Mouse (Mus musculus): ENCODE measurements around the gene Gm20517.
"Not testable (repeated sequence)": the region's sequence is repeated elsewhere in the genome, so short reads cannot be mapped to it uniquely, and the experiment has no call there.

Gm20517 gene

DNA sequence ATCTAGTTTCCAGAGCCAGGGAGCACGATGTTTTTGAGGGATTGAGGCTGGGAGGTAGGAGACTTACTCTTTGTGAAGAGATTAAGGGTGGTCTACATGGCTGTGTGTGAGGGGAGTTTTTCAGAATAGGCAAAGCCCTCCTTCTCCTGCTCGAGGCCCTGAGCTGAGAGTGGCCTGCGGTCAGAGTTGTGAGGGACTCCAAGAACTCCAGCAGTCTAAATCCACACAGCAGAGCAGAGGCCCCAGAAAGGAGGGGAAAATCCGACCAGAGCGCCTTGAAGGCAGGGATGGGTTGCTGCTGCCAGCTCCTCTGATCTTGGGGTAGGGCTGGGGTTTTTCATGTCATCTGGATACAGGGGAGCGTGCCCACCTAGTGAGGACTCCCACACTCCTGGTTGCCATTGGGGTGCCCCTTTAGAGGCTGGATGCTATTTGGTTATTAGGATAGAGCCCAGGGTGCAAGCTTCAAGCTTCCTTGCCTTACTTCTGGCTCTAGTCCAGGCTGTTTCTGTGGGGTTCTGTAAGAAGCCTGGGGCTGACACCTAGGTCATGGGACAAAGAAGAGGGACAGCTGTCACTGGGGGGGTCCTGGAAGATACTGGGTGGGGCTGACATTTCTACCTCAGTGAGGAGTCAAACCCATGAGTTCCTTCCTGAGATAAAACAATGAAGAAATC is 15.1 kb upstream of the Gm20517 start:
- DNase-seq (ENCODE audit: low read depth, low spot score): no peak

DNA sequence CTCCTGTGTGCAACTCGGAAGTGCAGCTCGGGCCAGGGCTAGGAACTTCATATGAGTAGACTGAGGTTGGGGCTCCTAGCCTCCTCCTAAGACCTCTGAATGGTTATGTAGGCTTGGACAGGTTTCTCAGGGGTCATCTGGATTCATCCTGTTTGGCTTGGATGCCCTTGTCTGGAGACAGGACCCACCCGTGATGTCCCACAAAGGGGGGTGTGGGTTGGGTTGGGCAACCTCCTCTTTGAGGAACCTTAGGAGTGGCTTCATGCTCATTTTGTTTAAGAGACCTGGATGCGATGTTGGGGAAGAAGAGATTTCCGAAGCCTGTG is 14.6 kb upstream of the Gm20517 start:
- no peak for DNase-seq (ENCODE audit: low read depth, low spot score)

DNA sequence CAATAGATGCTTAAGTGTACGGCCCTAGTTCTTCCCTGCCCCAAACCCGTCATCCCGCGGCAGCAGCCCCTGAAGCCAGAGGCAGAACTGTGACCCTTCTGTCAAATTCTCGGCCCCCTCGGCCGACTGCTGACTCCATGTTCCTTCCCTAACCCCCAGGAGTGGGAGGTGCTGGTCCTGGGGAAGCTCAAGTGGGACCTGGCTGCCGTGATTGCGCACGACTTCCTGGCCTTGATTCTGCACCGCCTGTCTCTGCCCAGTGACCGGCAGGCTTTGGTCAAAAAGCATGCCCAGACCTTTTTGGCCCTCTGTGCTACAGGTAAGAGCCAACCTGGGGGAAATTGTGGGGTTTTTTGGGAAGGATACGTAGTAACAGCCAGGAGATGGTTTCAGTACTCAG is 14.1 kb upstream of the Gm20517 start:
- DNase-seq (ENCODE audit: low read depth, low spot score): no peak

DNA sequence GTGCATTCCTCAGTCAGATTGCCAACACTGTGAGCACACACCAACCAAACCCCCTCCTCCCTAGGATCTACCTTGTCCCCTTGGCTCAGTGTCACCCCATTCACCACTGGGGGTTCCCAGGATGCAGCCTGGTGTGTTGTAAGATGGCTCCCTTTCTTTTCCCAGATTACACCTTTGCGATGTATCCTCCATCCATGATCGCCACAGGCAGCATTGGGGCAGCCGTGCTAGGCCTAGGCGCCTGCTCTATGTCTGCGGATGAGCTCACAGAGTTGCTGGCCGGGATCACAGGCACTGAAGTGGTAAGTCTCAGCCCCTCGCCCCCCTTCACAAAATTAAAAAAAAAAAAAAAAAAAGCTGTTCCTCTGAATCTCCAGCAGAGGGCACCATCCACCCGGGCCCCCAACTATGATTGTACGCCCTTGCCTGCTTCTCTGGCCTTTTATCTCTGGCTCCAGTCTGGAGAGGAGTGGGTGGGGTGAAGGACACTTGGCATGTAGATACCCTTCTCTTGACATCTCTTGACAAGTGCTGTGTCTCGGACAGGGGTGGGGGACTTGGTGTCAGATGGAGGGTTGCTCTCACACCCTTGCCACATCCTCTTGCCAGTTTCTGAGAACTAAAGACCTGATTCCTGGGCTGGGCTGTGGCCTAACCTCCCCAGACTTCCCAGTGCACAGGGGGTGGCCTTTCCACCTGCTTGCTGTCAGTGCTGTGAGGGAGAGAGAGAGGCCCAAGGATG is 13.4 kb upstream of the Gm20517 start:
- DNase-seq (ENCODE audit: low read depth, low spot score): no peak

DNA sequence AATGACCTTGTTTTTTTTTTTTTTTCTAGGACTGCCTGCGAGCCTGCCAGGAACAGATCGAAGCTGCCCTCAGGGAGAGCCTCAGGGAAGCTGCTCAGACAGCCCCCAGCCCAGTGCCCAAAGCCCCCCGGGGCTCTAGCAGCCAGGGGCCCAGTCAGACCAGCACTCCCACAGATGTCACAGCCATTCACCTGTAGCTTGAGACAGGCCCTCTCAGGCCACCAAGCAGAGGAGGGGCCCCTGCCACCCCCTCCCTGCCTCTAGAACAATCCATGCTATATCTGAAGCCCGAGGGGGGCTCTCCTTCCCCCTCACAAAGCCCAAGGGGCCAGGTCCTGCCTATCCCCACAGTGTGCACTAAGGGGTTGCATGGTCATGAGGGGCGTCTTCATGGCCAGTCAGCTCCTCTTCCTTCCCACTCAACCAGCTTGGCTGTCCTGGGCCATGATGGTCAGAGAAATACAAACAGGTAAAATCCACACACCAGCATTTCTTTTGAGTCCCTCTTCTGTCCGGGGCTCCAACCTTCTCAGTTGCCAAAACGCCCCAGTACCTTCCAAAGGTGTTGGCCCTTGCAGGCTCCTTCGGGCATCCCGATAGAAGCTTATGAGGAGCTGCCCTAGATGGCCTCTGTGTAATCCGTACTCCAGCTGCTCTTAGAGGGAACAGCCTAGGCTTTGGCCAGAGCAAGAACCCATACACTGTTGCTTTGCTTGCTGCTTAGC is 12.6 kb upstream of the Gm20517 start:
- not testable (repeated sequence) for DNase-seq (ENCODE audit: low read depth, low spot score)

DNA sequence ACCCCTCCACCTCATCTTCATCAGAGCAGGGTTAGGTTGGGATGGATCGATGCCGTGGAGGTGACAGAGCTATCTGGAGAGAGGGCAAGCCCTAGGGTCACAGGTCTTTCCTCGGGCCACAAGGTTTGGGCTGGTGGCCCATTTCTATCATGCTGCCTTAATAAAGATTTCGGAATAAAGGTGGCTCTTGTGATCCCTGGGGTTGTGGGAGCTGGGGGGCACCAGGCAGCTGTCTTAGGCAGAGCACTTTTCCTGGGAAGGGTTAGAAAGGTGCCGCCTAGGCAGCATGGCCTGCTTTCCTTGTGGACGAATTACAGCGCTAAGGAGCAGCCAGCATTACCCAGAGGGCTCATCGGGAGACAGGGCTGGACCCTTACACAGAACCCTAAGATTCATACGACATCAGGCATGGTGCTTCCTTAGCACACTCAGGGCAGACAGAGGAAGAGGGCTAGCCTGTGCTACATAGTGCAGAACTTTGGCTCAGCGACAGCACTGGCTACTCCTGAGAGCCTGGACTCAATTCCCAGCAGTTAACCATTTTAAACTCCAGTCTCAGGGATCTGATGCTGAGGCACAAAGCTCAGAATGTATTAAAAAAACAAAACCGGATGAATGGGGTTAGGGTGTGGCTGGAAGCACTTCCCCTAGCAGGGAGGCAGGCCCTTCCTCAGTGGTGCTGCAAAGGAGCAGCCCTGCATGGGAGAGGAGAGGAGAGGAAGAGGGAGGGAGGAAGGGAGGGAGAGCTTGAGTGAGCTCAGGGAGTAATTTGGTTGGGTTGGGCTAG is 11.7 kb upstream of the Gm20517 start:
- DNase-seq (ENCODE audit: low read depth, low spot score): no peak

DNA sequence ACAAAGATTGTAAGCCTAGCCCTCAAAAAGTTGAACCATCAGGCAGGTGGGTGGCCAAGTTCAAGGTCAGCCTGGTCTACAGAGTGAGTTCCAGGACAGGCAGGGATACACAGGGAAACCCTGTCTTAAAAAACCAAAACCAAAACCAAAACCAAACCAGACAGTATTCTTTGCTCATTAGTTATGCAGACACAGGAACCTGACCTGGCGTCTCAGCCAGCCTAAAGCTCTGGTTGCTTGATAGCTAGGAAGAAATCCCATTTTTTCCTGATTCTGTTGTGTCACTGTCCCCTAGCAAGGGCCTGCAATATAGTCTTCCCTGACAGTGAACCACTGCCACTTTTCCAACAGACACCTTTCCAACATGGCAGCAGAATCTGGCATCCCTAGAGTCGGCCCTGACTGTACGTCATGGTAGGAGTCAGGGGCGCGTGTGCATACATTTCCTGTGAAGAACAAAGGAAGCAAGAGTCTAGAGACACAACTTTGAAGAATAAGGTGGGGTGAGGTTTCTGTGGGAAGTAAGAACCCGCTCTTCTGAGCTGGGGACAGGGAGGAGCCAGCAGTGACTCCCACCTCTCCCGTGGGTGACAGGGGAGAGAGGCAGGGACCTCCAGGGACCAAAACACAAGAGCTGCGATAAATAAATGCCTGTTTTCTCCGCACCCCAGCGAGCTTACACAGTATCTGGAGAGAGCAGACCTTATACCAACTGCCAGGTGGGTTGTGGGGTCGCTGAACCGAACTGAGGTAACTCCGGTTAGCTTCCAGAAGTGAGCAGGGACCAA is 10.6 kb upstream of the Gm20517 start:
- DNase-seq (ENCODE audit: low read depth, low spot score): no peak

DNA sequence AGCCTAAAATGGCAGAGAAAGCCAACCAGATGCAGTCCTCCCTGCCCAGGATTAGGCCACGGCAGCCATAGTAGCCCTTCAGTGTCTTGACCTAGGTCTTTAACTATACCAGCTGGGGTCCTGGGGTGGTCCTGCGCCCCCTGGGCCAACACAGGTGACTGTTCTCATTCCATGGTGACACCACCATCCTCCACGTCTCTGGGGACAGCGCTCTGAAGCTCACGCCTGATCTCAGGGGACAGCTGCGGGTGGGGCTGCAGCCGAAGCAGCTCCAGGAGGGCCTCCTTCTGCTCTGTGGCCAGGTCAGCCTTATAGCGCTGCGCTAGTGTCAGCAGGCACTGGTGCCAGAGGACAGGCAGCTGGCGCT is 10.0 kb upstream of the Gm20517 start:
- DNase-seq (ENCODE audit: low read depth, low spot score): no peak

DNA sequence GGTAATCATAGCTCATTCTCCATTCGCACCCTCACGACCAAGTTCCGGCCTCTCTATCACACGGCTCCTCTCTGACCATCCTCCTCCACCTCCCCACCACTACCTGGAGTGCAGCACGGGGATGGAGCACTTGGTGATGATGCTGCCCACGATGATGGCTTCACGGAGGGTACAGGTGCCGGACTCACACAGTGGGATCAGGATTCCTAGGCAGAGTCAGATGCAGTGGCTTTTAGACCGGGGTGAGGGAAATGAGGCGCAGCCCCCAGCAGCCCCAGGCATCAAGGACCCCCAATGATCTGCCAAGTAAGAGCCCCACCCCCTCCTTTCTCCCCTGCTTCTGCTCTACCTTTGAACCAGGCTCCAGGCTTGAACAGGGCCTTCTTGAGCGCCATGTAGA is 9.1 kb upstream of the Gm20517 start:
- DNase-seq (ENCODE audit: low read depth, low spot score): no peak

DNA sequence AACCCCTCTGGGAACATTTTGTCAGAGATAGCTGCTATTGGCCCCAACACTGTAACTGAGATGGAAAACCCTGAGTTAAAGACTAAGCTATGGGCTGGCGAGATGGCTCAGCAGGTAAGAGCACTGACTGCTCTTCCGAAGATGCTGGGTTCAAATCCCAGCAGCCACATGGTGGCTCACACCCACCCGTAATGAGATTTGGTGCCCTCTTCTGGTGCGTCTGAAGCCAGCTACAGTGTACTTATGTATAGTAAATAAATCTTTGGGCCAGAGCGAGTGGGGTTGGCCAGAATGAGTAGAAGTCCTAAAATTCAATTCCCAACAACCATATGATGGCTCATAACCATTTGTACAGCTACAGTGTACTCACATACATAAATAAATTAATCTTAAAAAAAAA is 5.2 kb upstream of the Gm20517 start:
- DNase-seq (ENCODE audit: low read depth, low spot score): no peak

DNA sequence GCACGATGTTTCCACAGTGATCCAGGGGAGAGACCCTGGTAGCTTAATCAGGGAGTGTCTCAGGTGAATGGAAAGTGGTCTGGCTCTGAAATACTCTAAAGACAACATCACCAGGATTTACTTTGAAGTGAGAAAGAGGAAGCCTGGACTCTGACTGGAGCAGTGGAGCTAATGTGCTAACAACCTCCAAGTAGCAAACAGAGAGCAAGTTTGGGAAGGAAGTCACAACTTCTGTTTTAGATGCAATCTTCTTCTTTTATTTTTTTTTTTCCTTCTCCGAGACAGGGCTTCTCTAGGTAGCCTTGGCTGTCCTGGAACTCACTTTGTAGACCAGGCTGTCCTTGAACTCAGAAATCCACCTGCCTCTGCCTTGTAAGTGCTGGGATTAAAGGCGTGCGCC is 2.2 kb upstream of the Gm20517 start:
- DNase-seq (ENCODE audit: low read depth, low spot score): no peak

DNA sequence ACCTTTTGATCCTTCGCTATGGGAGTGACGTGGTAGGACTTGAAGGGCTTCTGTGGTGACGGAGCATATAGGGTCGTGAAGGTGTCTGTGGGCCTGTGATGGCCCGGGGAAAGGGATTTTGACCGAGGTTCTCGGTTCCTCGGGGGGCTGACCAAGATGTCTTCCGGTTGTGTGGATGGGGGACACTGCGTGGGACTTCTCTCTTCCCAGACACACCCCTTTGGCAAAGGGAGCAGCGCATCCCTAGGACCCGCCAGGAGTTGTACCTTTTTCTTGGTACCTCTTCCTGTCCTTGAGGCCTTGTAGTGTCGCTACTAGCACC is 233 bp downstream of the Gm20517 start:
- DNase-seq (ENCODE audit: low read depth, low spot score): no peak

DNA sequence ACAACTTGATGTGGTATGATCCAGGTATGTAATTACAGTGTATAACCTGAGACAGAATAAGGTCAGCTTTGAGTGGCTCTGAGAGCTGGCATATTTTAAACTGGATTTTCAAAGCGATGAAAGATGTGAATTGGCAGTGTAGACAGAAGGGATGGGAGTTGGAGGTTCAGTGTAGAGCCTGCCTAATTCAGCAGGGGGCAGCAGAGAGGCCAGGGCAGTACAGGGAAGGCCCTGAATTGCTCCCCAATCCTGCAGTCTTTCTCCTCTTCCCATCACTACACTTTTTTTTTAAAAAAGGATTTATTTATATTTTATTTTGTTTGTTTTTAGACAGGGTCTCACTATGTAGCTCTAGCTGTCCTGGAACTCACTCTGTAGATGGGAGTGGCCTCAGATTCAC is 2.6 kb downstream of the Gm20517 start:
- DNase-seq (ENCODE audit: low read depth, low spot score): no peak

DNA sequence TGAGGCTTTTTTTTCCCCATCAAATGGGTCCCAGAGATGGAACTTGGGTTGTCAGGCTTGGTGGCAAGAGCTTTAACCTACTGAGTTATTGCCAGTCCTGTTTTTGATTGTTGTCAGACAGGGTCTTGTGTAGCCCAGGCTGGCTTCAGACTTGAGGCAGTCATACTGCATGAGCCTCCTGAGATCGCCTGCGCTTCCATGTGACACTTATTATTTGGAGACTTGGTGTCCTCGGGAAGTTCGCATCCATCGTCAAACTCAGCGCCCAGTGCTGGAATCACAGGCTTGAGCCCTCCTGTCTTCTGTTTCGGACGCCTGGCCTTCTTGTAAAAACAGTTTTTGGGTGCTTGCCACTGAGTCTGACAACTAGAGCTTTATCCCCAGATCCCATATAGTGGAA is 4.7 kb downstream of the Gm20517 start:
- no peak for DNase-seq (ENCODE audit: low read depth, low spot score)

DNA sequence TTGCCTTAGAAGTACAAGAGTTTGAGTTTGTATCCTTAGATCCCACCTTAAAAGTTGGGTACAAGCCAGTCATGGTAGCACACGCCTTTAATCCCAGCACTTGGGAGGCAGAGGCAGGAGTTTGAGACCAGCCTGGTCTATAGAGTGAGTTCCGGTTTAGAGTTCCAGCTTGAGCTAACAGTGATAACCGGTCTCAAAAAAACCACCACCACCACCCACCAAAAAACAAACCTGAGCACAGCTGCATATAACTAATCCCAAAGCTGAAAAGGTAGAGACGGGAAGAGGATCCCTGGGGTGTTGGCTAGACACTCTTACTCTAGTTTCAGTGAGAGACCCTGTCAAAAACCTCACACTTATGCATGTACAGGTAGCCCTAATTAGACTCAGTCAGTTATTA is 5.3 kb downstream of the Gm20517 start:
- no peak for DNase-seq (ENCODE audit: low read depth, low spot score)

DNA sequence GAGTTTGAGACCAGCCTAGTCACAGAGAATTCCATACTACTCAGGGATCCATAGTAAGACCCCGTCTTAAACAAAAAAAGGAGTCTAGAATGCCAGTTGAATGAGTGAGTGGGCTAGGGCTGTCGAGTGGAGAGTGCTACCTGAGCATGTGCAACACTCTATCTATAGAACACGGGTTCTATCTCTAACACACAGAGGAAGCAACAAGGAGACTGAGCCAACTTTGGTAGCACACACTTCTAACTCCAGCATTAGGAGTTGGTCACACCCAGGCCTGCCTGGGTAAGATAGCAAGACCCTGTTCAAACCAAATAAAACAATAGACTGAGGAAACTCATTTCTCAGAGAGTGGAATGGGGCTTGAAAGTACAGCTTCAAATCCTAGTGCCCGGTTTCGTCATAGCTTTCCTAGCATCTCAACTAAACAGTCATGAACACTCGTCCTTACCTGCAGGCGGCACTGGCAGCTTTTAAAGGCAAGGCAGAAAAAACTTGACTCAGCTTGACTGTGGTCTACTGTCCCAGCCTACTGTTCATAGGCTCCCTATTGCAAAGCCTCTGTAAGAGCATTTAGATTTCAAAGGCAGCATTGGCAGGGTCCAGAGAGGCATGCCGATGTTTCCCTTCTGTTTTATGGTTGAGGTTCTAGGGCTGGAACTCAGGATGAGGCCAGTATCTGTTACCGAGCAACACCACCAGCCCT is 6.4 kb downstream of the Gm20517 start:
- no peak for DNase-seq (ENCODE audit: low read depth, low spot score)

DNA sequence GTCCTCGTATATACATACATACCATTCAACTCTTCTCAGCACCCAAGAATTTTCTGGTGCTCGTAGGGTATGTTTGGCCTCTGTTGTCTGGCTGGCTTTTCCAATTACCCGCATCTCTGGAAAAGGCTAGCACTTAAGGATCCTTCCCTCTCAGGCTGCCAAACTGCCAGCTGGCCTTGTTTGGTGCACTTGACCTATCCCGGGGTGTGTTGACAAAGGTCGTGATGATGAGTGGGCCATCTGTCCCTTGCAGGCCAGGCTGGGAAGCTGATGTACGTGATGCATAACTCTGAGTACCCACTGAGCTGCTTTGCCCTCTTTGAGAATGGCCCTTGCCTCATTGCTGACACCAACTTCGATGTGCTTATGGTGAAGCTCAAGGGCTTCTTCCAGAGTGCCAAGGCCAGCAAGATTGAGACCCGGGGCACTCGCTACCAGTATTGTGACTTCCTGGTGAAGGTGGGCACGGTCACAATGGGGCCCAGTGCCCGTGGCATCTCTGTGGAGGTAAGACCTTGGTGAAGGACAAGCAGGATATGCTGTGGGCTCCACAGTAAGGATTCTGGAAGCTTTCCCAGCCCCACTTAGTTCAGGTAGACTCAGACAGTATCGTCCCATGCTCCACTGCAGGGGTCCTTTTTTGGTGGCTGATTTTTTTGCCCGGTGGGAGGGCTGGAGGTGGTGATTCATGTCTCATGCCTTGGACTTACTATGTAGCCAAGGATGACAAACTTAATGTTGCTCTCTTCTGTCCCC is 7.3 kb downstream of the Gm20517 start:
- no peak for DNase-seq (ENCODE audit: low read depth, low spot score)

DNA sequence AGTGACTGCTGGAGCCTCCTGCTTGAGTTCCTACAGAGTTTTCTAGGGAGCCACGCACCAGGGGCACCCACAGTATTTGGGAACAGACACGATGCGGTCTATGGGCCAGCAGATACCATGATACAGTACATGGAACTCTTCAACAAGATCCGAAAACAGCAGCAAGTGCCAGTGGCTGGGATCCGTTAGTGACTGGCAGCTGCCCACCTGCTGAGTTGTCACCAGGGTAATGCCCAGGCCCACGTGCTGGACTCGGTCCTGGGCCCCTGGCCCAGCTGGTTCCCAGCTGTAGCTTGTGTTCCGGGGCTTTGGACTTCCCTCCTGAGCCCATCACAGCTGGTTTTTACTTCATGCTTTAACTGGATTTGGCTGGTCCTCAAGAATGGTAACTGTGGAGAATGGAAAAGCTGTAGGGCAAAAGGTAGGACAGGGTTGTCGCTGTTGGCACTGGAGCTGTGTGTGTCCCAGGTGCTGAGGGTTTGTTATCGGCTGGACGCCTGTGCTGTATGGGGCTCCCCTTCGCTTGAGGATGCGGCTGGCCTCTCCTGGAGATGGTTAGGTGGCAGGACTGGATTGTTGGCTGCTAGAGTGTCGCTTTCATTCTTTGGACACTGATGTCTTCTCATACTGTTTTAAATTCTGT is 11.6 kb downstream of the Gm20517 start:
- DNase-seq (ENCODE audit: low read depth, low spot score): no peak

DNA sequence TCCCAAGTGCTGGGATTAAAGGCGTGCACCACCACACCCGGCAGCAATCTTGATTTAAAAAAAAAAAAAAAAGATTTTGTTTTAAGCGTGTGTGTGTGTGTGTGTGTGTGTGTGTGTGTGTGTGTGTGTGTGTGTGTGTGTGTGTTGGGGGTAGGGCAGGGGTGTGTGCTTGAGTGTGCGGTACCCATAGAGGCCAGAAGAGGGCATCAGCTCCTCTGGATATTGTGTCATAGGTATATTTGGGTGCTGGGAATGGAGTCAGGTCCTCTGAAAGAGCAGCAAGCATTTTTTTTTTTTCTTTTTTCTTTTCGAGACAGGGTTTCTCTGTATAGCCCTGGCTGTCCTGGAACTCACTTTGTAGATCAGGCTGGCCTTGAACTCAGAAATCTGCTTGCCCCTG is 13.2 kb downstream of the Gm20517 start:
- DNase-seq (ENCODE audit: low read depth, low spot score): not testable (repeated sequence)

DNA sequence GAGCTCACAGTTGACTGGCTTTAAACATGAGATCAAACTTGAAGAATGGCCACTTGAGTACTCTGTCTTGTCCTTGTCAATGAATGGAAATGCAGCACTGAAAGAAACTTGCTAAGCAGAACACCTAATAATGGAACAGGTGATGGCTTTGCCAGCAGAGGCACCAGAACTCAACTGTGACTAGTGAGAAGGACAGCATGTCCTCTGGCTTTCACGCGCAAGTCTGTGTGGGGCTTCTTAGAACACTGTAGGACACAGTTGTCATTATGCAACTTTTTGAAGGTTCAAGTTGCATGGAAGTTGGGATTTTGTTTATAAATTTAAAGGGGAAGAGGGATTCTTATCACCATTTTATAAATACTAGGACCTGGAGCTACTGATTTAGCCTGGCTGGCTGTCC is 13.7 kb downstream of the Gm20517 start:
- DNase-seq (ENCODE audit: low read depth, low spot score): no peak
